Mouse (Mus musculus): ENCODE results near the gene Ptges2.

DNA sequence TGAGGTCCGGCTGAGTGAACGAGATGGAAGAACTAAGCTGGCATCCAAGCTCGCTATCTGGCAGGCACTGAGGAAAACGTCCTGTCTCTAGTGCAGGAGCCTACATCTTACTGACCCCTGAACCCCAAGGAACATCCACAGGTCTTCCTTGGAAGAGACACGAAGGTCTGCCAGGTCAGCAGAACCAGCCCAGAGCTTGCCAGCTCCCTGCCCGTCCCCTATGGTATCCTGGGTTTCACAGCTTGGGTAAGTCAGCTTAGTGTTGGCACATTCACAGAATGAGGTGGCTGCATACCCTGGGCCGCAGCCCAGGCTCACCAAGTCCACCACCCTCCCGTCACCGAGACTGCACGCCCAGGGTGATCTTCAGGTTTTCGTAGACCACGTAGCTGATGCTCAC lies 20.1 kb downstream of the Ptges2 start:
- TF ChIP-seq EP300 (optimal IDR thresholded peaks at IDR 0.05) (no peak), CTCF (IDR thresholded peaks at IDR 0.05; ENCODE audit: low read depth) (no peak)
